Mouse (Mus musculus) midbrain, embryonic 16.5 days (tissue): ENCODE measurements around the gene Cdk8. TPM values are rescaled to one million over a fixed set of nuclear protein-coding genes. Genes with fewer than 3 reads are reported as not detected.
A peak's percentile ranks its signal among the peaks of the same experiment; 100 is the strongest.

ENCODE experiments used
- ATAC-seq: fragments of 200-750 bp; cut with Nextera tagmentation; 2 replicates; pipeline ENCODE4 v1.8.0; 2017; ENCODE audit warnings: moderate TSS enrichment
- H3K27ac ChIP-seq: fragments of 300-500 bp; sonication (generic); 2 replicates; pipeline ENCODE4 v1.5.1; 2014; ENCODE audit warnings: mild to moderate bottlenecking, low read length, mixed read lengths
- H3K27me3 ChIP-seq: fragments of 300-500 bp; sonication (generic); 2 replicates; pipeline ENCODE4 v1.6.1; 2014; ENCODE audit warnings: low read depth, low read length, mixed read lengths; ENCODE audit not compliant: control insufficient read depth, insufficient read depth
- H3K36me3 ChIP-seq: fragments of 300-500 bp; sonication (generic); 2 replicates; pipeline ENCODE4 v1.6.1; 2014; ENCODE audit warnings: mild to moderate bottlenecking, low read length, moderate library complexity, mixed read lengths; ENCODE audit not compliant: control insufficient read depth, insufficient read depth
- H3K4me1 ChIP-seq: fragments of 300-500 bp; sonication (generic); 2 replicates; pipeline ENCODE4 v1.6.1; 2014; ENCODE audit warnings: mild to moderate bottlenecking, low read length, mixed read lengths; ENCODE audit not compliant: control insufficient read depth, insufficient read depth
- H3K4me2 ChIP-seq: fragments of 300-500 bp; sonication (generic); 2 replicates; pipeline ENCODE4 v1.6.1; 2014; ENCODE audit warnings: mild to moderate bottlenecking, low read length, mixed read lengths
- H3K4me3 ChIP-seq: fragments of 300-500 bp; sonication (generic); 2 replicates; pipeline ENCODE4 v1.5.1; 2014; ENCODE audit warnings: low read depth, mild to moderate bottlenecking, low read length, moderate library complexity, mixed read lengths
- H3K9ac ChIP-seq: fragments of 300-500 bp; sonication (generic); 2 replicates; pipeline ENCODE4 v1.6.1; 2014; ENCODE audit warnings: low read depth, low read length, mixed read lengths
- H3K9me3 ChIP-seq: fragments of 300-500 bp; sonication (generic); replicated peaks from 2 replicates; pipeline ENCODE4 v1.6.1; 2014; ENCODE audit warnings: mild to moderate bottlenecking, low read length, mixed read lengths; ENCODE audit not compliant: control insufficient read depth, poor library complexity, severe bottlenecking
- WGBS: fragments of 180-500 bp; shearing (Covaris S2); extraction: QIAGEN DNeasy Blood & Tissue Kit; methylation state at CpG from one replicate; pipeline ENCODE4 v1.1.7; 2014; 5-methylcytosine and 5-hydroxymethylcytosine counted together
- polyA plus RNA-seq: library from polyadenylated mRNA; unstranded; fragments of >200 nt; fragmentation: Nextera tagmentation; extraction: Ambion mirVana; gene quantifications from 2 replicates; pipeline ENCODE4 v1.2.1, GENCODE M21; 2015

Cdk8 gene
- polyA plus RNA-seq, 1 experiment from 2014 or later, result 17.5 TPM

- no peaks in the 10 kb centered on the region for H3K9me3 ChIP-seq
- no peaks in the 10 kb centered on the region for H3K36me3 ChIP-seq
- peaks cover 22% of the 10 kb centered on the region for H3K4me1 ChIP-seq
- peak; percentile 9 for ATAC-seq
- H3K27me3 ChIP-seq, result no peaks in the 10 kb centered on the region
- 61% methylated on average over 16 of the region's 17 CpGs for WGBS
- peak overlapping the region; percentile 79 for H3K4me3 ChIP-seq
- peak overlapping the region; percentile 89 for H3K9ac ChIP-seq
- peak overlapping the region; percentile 67 for H3K4me2 ChIP-seq
- peak overlapping the region; percentile 96 for H3K27ac ChIP-seq
Measured at GRCm38 (mm10) chr5:146229869-146230650, 970 bp upstream of the Cdk8 start.

GRCm38 (mm10) chr5:146231655-146231996, 596 bp downstream of the Cdk8 start:
- Histone ChIP-seq H3K9ac (peak overlapping the region; percentile 89), H3K27me3 (no peaks in the 10 kb centered on the region), H3K4me2 (peak overlapping the region; percentile 87), H3K27ac (peak overlapping the region; percentile 96), H3K4me3 (peak overlapping the region; percentile 79), H3K9me3 (no peaks in the 10 kb centered on the region), H3K4me1 (peaks cover 28% of the 10 kb centered on the region), H3K36me3 (no peaks in the 10 kb centered on the region)
- no peak; the same call in none of the 2 replicates for ATAC-seq
- WGBS, result under 1% methylated on average over 19 of the region's 19 CpGs

- peak overlapping the region; percentile 79 for H3K4me3 ChIP-seq
- H3K27ac ChIP-seq, result 0 out of 2 replicates have a peak overlapping the region, but pooled peaks have one; percentile 28
- no peak for ATAC-seq
Measured at GRCm38 (mm10) chr5:146232056-146232675, 1.1 kb downstream of the Cdk8 start.

GRCm38 (mm10) chr5:146232816-146233215, 1.8 kb downstream of the Cdk8 start:
- peak overlapping the region; percentile 87 for H3K4me2 ChIP-seq
- no peaks in the 10 kb centered on the region for H3K36me3 ChIP-seq
- 55% methylated on average over 11 of the region's 11 CpGs for WGBS
- H3K9me3 ChIP-seq, result no peaks in the 10 kb centered on the region
- H3K9ac ChIP-seq, result peak overlapping the region; percentile 48
- H3K4me1 ChIP-seq, result peaks cover 28% of the 10 kb centered on the region
- no peak overlapping the region for H3K27ac ChIP-seq
- H3K27me3 ChIP-seq, result no peaks in the 10 kb centered on the region
- no peak for ATAC-seq
- H3K4me3 ChIP-seq, result peak overlapping the region; percentile 79

More at GRCm38 (mm10) chr5:146232056-146232675, 1.1 kb downstream of the Cdk8 start:
- Histone ChIP-seq H3K4me2 (peak overlapping the region; percentile 87), H3K36me3 (no peaks in the 10 kb centered on the region), H3K9me3 (no peaks in the 10 kb centered on the region), H3K9ac (peak overlapping the region; percentile 89), H3K4me1 (peaks cover 28% of the 10 kb centered on the region), H3K27me3 (no peaks in the 10 kb centered on the region)
- WGBS, result 29% methylated on average over 6 of the region's 6 CpGs

- Histone ChIP-seq H3K36me3 (no peaks in the 10 kb centered on the region), H3K27me3 (no peaks in the 10 kb centered on the region), H3K4me3 (no peak overlapping the region), H3K4me1 (peaks cover 28% of the 10 kb centered on the region), H3K27ac (no peak overlapping the region), H3K9me3 (no peaks in the 10 kb centered on the region), H3K9ac (no peak overlapping the region), H3K4me2 (no peak overlapping the region)
- no peak for ATAC-seq
- WGBS, result 88% methylated on average over 1 of the region's 1 CpGs
Measured at GRCm38 (mm10) chr5:146234336-146234735, 3.3 kb downstream of the Cdk8 start.

- Histone ChIP-seq H3K4me1 (peaks cover 17% of the 10 kb centered on the region), H3K9me3 (no peaks in the 10 kb centered on the region), H3K27ac (no peak overlapping the region), H3K9ac (no peak overlapping the region), H3K4me3 (no peak overlapping the region), H3K36me3 (no peaks in the 10 kb centered on the region), H3K27me3 (no peaks in the 10 kb centered on the region), H3K4me2 (no peak overlapping the region)
- no peak for ATAC-seq
- 90% methylated on average over 10 of the region's 10 CpGs for WGBS
Measured at GRCm38 (mm10) chr5:146238274-146238673, 7.2 kb downstream of the Cdk8 start.

GRCm38 (mm10) chr5:146240771-146241170, 9.7 kb downstream of the Cdk8 start:
- Histone ChIP-seq H3K27ac (no peak overlapping the region), H3K9ac (no peak overlapping the region), H3K9me3 (no peaks in the 10 kb centered on the region), H3K4me1 (peaks cover 4% of the 10 kb centered on the region), H3K36me3 (no peaks in the 10 kb centered on the region), H3K4me3 (no peak overlapping the region), H3K27me3 (no peaks in the 10 kb centered on the region), H3K4me2 (no peak overlapping the region)
- no peak for ATAC-seq
- WGBS, result 93% methylated on average over 2 of the region's 2 CpGs

GRCm38 (mm10) chr5:146241202-146241601, 10.2 kb downstream of the Cdk8 start:
- Histone ChIP-seq H3K27me3 (no peaks in the 10 kb centered on the region), H3K36me3 (no peaks in the 10 kb centered on the region), H3K27ac (no peak overlapping the region), H3K9ac (no peak overlapping the region), H3K4me3 (no peak overlapping the region), H3K4me1 (0 out of 2 replicates have a peak, but pooled peaks cover 2% of the 10 kb centered on the region), H3K4me2 (no peak overlapping the region), H3K9me3 (no peaks in the 10 kb centered on the region)
- no peak for ATAC-seq
- 97% methylated on average over 3 of the region's 3 CpGs for WGBS

- H3K4me2 ChIP-seq, result no peak overlapping the region
- WGBS, result 92% methylated on average over 4 of the region's 4 CpGs
- H3K27ac ChIP-seq, result no peak overlapping the region
- H3K36me3 ChIP-seq, result no peaks in the 10 kb centered on the region
- H3K9me3 ChIP-seq, result no peaks in the 10 kb centered on the region
- H3K4me3 ChIP-seq, result no peak overlapping the region
- H3K27me3 ChIP-seq, result no peaks in the 10 kb centered on the region
- ATAC-seq, result no peak
- no peaks in the 10 kb centered on the region for H3K4me1 ChIP-seq
- H3K9ac ChIP-seq, result no peak overlapping the region
Measured at GRCm38 (mm10) chr5:146245193-146245592, 14.2 kb downstream of the Cdk8 start.
